Mouse (Mus musculus) bone marrow macrophage, adult 2 months (primary cell): ENCODE results near the gene Isx.

Experiments used
- CTCF ChIP-seq: IDR thresholded peaks from 2 replicates; pipeline ENCODE4 v1.5.1; 2012; ENCODE audit warnings: low read depth, mild to moderate bottlenecking, low read length, moderate library complexity
- POLR2A ChIP-seq: IDR thresholded peaks from 2 replicates; pipeline ENCODE4 v1.6.1; 2012; ENCODE audit warnings: mild to moderate bottlenecking, low read depth, low read length, borderline replicate concordance

- no peak for TF ChIP-seq CTCF
- no peak for TF ChIP-seq POLR2A
Observed at GRCm38 (mm10) chr8:74903054-74903842, 30.3 kb downstream of the Isx start.
